Comparison of ENCODE assay signal across 9 mouse cellular contexts in the genomic region with DNA sequence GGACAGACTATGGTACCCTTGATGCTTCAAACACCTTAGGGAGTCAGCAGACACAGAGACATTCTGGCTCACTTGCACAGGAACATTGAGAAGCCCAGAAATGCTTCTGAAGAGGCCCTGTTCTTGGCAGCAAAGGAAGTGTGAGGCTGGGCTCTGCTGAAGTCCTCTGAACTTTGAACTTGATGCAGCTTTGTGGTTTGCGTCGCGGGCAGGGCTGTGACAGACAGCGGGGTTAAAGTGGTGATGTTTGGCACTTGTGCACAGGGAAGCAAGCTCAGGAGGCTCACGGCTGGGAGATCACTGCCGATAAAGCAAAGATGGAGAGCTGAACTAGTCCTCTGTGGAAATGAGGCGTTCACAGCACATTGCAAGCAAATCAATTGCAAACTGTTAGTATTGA.
DNase-seq lines count a peak whose midpoint lies in the region; ATAC-seq and TF ChIP-seq lines count a peak whose summit lies in the region.
"Had no signal": no experiment of that assay in that cellular context is flagged by ENCODE, and none has a peak within 500 bp of the region (broad histone marks: within the 10 kb centered on the region; RNA-seq: fewer than 3 reads in every experiment).

No protein-coding gene starts in this region.

- 0 out of 2 replicates have a peak, but pooled peaks cover 2% of the 10 kb centered on the region for H3K27me3 ChIP-seq in liver, adult 2 months (ENCODE audit: control insufficient read depth, insufficient read depth, low read length)
- H3K27me3 ChIP-seq in liver, postnatal 0 days (ENCODE audit: insufficient read depth, low read length) = no peaks in the 10 kb centered on the region
- no peaks in the 10 kb centered on the region for H3K27me3 ChIP-seq in liver, embryonic 12.5 days (replicated peaks)
- no peaks in the 10 kb centered on the region for H3K27me3 ChIP-seq in hindbrain, embryonic 10.5 days (ENCODE audit: insufficient read depth, poor library complexity, severe bottlenecking)
- H3K27me3 ChIP-seq in midbrain, embryonic 11.5 days (ENCODE audit: control insufficient read depth, insufficient read depth, low read length) = no peaks in the 10 kb centered on the region
- H3K27me3 ChIP-seq: liver, embryonic 13.5 days; neural tube, embryonic 12.5 days had no signal

- TF ChIP-seq CTCF in liver, adult 2 months (IDR thresholded peaks at IDR 0.05; ENCODE audit: low read depth, low read length) = no peak
- TF ChIP-seq CTCF in liver, postnatal 0 days (IDR thresholded peaks at IDR 0.05; ENCODE audit: low read depth) = no peak

- no peaks in the 10 kb centered on the region for H3K36me3 ChIP-seq in liver, adult 2 months (ENCODE audit: control insufficient read depth, insufficient read depth, low read length)
- no peaks in the 10 kb centered on the region for H3K36me3 ChIP-seq in liver, postnatal 0 days (replicated peaks; ENCODE audit: insufficient read depth, low read length)
- no peaks in the 10 kb centered on the region for H3K36me3 ChIP-seq in liver, embryonic 12.5 days
- no peaks in the 10 kb centered on the region for H3K36me3 ChIP-seq in hindbrain, embryonic 10.5 days
- H3K36me3 ChIP-seq in midbrain, embryonic 11.5 days (ENCODE audit: control insufficient read depth, insufficient read depth, low read length) = no peaks in the 10 kb centered on the region
- H3K36me3 ChIP-seq: liver, embryonic 13.5 days; neural tube, embryonic 12.5 days had no signal

- no peaks in the 10 kb centered on the region for H3K79me2 ChIP-seq in liver, adult 2 months (ENCODE audit: control insufficient read depth, insufficient read depth, low read length)

- no peak for TF ChIP-seq POLR2A in liver, adult 2 months (IDR thresholded peaks at IDR 0.05; ENCODE audit: extremely low read depth, insufficient read depth, low read length)

- H3K9ac ChIP-seq in liver, adult 2 months (ENCODE audit: low read depth, low read length) = no peak overlapping the region
- H3K9ac ChIP-seq in liver, postnatal 0 days (replicated peaks) = no peak overlapping the region
- no peak overlapping the region for H3K9ac ChIP-seq in liver, embryonic 12.5 days
- no peak overlapping the region for H3K9ac ChIP-seq in midbrain, embryonic 11.5 days (ENCODE audit: low read length)
- H3K9ac ChIP-seq: liver, embryonic 13.5 days; neural tube, embryonic 12.5 days had no signal

- no peak overlapping the region for H3K4me3 ChIP-seq in liver, adult 2 months (ENCODE audit: insufficient read depth, low read depth, low read length)
- no peak overlapping the region for H3K4me3 ChIP-seq in liver, postnatal 0 days (ENCODE audit: low read depth, low read length)
- H3K4me3 ChIP-seq in liver, embryonic 12.5 days = no peak overlapping the region
- no peak overlapping the region for H3K4me3 ChIP-seq in hindbrain, embryonic 10.5 days
- no peak overlapping the region for H3K4me3 ChIP-seq in midbrain, embryonic 11.5 days (ENCODE audit: low read depth, low read length)
- H3K4me3 ChIP-seq: liver, embryonic 13.5 days; neural tube, embryonic 12.5 days had no signal

- no peak overlapping the region for H3K4me2 ChIP-seq in liver, postnatal 0 days (ENCODE audit: low read depth, low read length)
- no peak overlapping the region for H3K4me2 ChIP-seq in liver, embryonic 12.5 days
- no peak overlapping the region for H3K4me2 ChIP-seq in midbrain, embryonic 11.5 days
- H3K4me2 ChIP-seq: liver, embryonic 13.5 days; neural tube, embryonic 12.5 days had no signal

- TF ChIP-seq EP300 in liver, postnatal 0 days (IDR thresholded peaks at IDR 0.05; ENCODE audit: low read depth) = no peak

- ATAC-seq in liver, postnatal 0 days = no peak
- no peak for ATAC-seq in liver, embryonic 12.5 days
- no peak for ATAC-seq in midbrain, embryonic 11.5 days (ENCODE audit: low FRiP score)

- H3K9me3 ChIP-seq in liver, postnatal 0 days (ENCODE audit: low read length) = no peaks in the 10 kb centered on the region
- H3K9me3 ChIP-seq in liver, embryonic 12.5 days (replicated peaks) = no peaks in the 10 kb centered on the region
- H3K9me3 ChIP-seq in hindbrain, embryonic 10.5 days = no peaks in the 10 kb centered on the region
- no peaks in the 10 kb centered on the region for H3K9me3 ChIP-seq in midbrain, embryonic 11.5 days (ENCODE audit: control insufficient read depth, low read length)
- H3K9me3 ChIP-seq: liver, embryonic 13.5 days; neural tube, embryonic 12.5 days had no signal

- peak; percentile 61 for DNase-seq in liver, adult 2 months (ENCODE audit: extremely low read depth, low read depth, low spot score)
- DNase-seq in liver, postnatal 0 days = no peak
- DNase-seq in induced T-regulatory cell, adult 2 months (ENCODE audit: low read depth) = peak; percentile 61
- peak; percentile 86 for DNase-seq in thymus, postnatal 14 days
- DNase-seq in hindbrain, embryonic 10.5 days (ENCODE audit: low spot score) = no peak
- DNase-seq in midbrain, embryonic 11.5 days (ENCODE audit: low spot score, missing footprints) = no peak
- DNase-seq: liver, embryonic 13.5 days had no signal

- WGBS in liver, adult 2 months = 9% methylated on average over 7 of the region's 7 CpGs
- 8% methylated on average over 7 of the region's 7 CpGs for WGBS in liver, postnatal 0 days (ENCODE audit: insufficient replicate concordance)
- 10% methylated on average over 7 of the region's 7 CpGs for WGBS in liver, embryonic 12.5 days (ENCODE audit: insufficient replicate concordance)
- WGBS in hindbrain, embryonic 10.5 days = 79% methylated on average over 7 of the region's 7 CpGs
- 80% methylated on average over 7 of the region's 7 CpGs for WGBS in midbrain, embryonic 11.5 days

- H3K27ac ChIP-seq in liver, adult 2 months (replicated peaks; ENCODE audit: insufficient read depth, low read depth, low read length) = no peak overlapping the region
- no peak overlapping the region for H3K27ac ChIP-seq in liver, postnatal 0 days (ENCODE audit: low read depth)
- peak overlapping the region; percentile 36; the same call in 1 of the 2 replicates for H3K27ac ChIP-seq in liver, embryonic 12.5 days
- H3K27ac ChIP-seq in hindbrain, embryonic 10.5 days = no peak overlapping the region; the same call in 1 of the 2 replicates
- H3K27ac ChIP-seq in midbrain, embryonic 11.5 days (ENCODE audit: low read depth, low read length) = no peak overlapping the region
- H3K27ac ChIP-seq: liver, embryonic 13.5 days; neural tube, embryonic 12.5 days had no signal

- no peaks in the 10 kb centered on the region for H3K4me1 ChIP-seq in liver, adult 2 months (ENCODE audit: control insufficient read depth, insufficient read depth, low read length)
- H3K4me1 ChIP-seq in liver, postnatal 0 days (ENCODE audit: insufficient read depth) = peaks cover 13% of the 10 kb centered on the region
- H3K4me1 ChIP-seq in liver, embryonic 12.5 days = peaks cover 25% of the 10 kb centered on the region
- H3K4me1 ChIP-seq in hindbrain, embryonic 10.5 days (replicated peaks) = 0 out of 2 replicates have a peak, but pooled peaks cover 9% of the 10 kb centered on the region
- no peaks in the 10 kb centered on the region for H3K4me1 ChIP-seq in midbrain, embryonic 11.5 days (ENCODE audit: control insufficient read depth, insufficient read depth, low read length)
- H3K4me1 ChIP-seq: neural tube, embryonic 12.5 days had no signal

Comparison
In these comparisons a context has a peak if more than half of its experiments do, and no peak if none do; other contexts are left out.
1. DNase-seq: peak in liver, adult 2 months (single experiment), induced T-regulatory cell, adult 2 months (single experiment) and thymus, postnatal 14 days (single experiment); none in liver, postnatal 0 days (single experiment), hindbrain, embryonic 10.5 days (single experiment) and midbrain, embryonic 11.5 days (single experiment).